Mouse (Mus musculus) liver, postnatal 0 days (tissue): ENCODE measurements around the gene Ppm1a. TPM values are rescaled to one million over a fixed set of nuclear protein-coding genes. Genes with fewer than 3 reads are reported as not detected.

ENCODE experiments used
- ATAC-seq: fragments of 200-750 bp; cut with Nextera tagmentation; 2 replicates; pipeline ENCODE4 v1.8.0; 2017; ENCODE audit warnings: mild to moderate bottlenecking, moderate library complexity
- DNase-seq: peaks from one replicate; pipeline ENCODE4 v3.0.0-alpha.2; 2016
- H3K27ac ChIP-seq: fragments of 300-500 bp; sonication (generic); 2 replicates; pipeline ENCODE4 v1.5.1; 2014; ENCODE audit warnings: antibody characterized with exemption, moderate library complexity, mild to moderate bottlenecking, low read depth
- H3K27me3 ChIP-seq: fragments of 300-500 bp; sonication (generic); 2 replicates; pipeline ENCODE4 v1.6.1; 2014; ENCODE audit warnings: low read length, control low read depth, mixed read lengths; ENCODE audit not compliant: insufficient read depth
- H3K36me3 ChIP-seq: fragments of 300-500 bp; sonication (generic); replicated peaks from 2 replicates; pipeline ENCODE4 v1.6.1; 2014; ENCODE audit warnings: mild to moderate bottlenecking, control low read depth, low read length, moderate library complexity, mixed read lengths; ENCODE audit not compliant: insufficient read depth
- H3K4me1 ChIP-seq: fragments of 300-500 bp; sonication (generic); 2 replicates; pipeline ENCODE4 v1.6.1; 2014; ENCODE audit warnings: antibody characterized with exemption, mild to moderate bottlenecking, control low read depth; ENCODE audit not compliant: insufficient read depth
- H3K4me2 ChIP-seq: fragments of 300-500 bp; sonication (generic); 2 replicates; pipeline ENCODE4 v1.6.1; 2014; ENCODE audit warnings: low read depth, mild to moderate bottlenecking, low read length, moderate library complexity, mixed read lengths
- H3K4me3 ChIP-seq: fragments of 300-500 bp; sonication (generic); 2 replicates; pipeline ENCODE4 v1.5.1; 2014; ENCODE audit warnings: low read depth, low read length
- H3K9ac ChIP-seq: fragments of 300-500 bp; sonication (generic); replicated peaks from 2 replicates; pipeline ENCODE4 v1.6.1; 2014; ENCODE audit warnings: mild to moderate bottlenecking, moderate library complexity
- H3K9me3 ChIP-seq: fragments of 300-500 bp; sonication (generic); 2 replicates; pipeline ENCODE4 v1.6.1; 2016; ENCODE audit warnings: mild to moderate bottlenecking, control low read depth, low read length, mixed read lengths
- CTCF ChIP-seq: sonication (generic); IDR thresholded peaks from 2 replicates; pipeline ENCODE4 v1.5.1; 2016; ENCODE audit warnings: antibody characterized with exemption, low read depth
- EP300 ChIP-seq: IDR thresholded peaks from 2 replicates; pipeline ENCODE4 v1.6.1; 2016; ENCODE audit warnings: antibody characterized with exemption, low read depth, mild to moderate bottlenecking
- WGBS: fragments of 180-500 bp; shearing (Covaris S2); extraction: QIAGEN DNeasy Blood & Tissue Kit; methylation state at CpG from one replicate; pipeline ENCODE4 v1.1.7; 2014; ENCODE audit not compliant: insufficient replicate concordance; 5-methylcytosine and 5-hydroxymethylcytosine counted together
- polyA plus RNA-seq: library from polyadenylated mRNA; unstranded; fragments of >200 nt; fragmentation: Nextera tagmentation; extraction: Ambion mirVana; gene quantifications from 2 replicates; pipeline ENCODE4 v1.2.1, GENCODE M21; 2015

Gene Ppm1a
- polyA plus RNA-seq, 1 experiment from 2014 or later: 36.1 TPM

- DNase-seq (no peak), ATAC-seq (no peak)
- Histone ChIP-seq H3K4me1 (peaks cover 5% of the 10 kb centered on the region; the same call in 1 of the 2 replicates), H3K4me2 (no peak overlapping the region), H3K9me3 (no peaks in the 10 kb centered on the region), H3K27me3 (no peaks in the 10 kb centered on the region), H3K36me3 (no peaks in the 10 kb centered on the region), H3K27ac (no peak overlapping the region), H3K9ac (no peak overlapping the region), H3K4me3 (no peak overlapping the region)
- 66% methylated on average over 14 of the region's 14 CpGs for WGBS
- TF ChIP-seq CTCF (no peak), EP300 (no peak)
These were observed 11.8 kb upstream of the Ppm1a start for GRCm38 (mm10) chr12:72745486-72745885.

- H3K4me3 ChIP-seq: no peak overlapping the region
- peaks cover 5% of the 10 kb centered on the region; the same call in 1 of the 2 replicates for H3K4me1 ChIP-seq
- ATAC-seq: no peak
- TF ChIP-seq CTCF: no peak
- no peak for TF ChIP-seq EP300
- no peaks in the 10 kb centered on the region for H3K27me3 ChIP-seq
- WGBS: 62% methylated on average over 4 of the region's 4 CpGs
- H3K9ac ChIP-seq: no peak overlapping the region
- DNase-seq: no peak
- no peaks in the 10 kb centered on the region for H3K36me3 ChIP-seq
- H3K27ac ChIP-seq: no peak overlapping the region
- no peak overlapping the region for H3K4me2 ChIP-seq
- H3K9me3 ChIP-seq: no peaks in the 10 kb centered on the region
These were observed 8.9 kb upstream of the Ppm1a start for GRCm38 (mm10) chr12:72748341-72748740.

GRCm38 (mm10) chr12:72748841-72749240 is 8.4 kb upstream of the Ppm1a start:
- no peak for DNase-seq
- H3K4me3 ChIP-seq: no peak overlapping the region
- no peaks in the 10 kb centered on the region for H3K27me3 ChIP-seq
- no peak overlapping the region for H3K27ac ChIP-seq
- TF ChIP-seq EP300 (no peak), CTCF (no peak)
- no peaks in the 10 kb centered on the region for H3K36me3 ChIP-seq
- no peaks in the 10 kb centered on the region for H3K9me3 ChIP-seq
- peaks cover 2% of the 10 kb centered on the region; the same call in 1 of the 2 replicates for H3K4me1 ChIP-seq
- no peak overlapping the region for H3K9ac ChIP-seq
- 71% methylated on average over 4 of the region's 4 CpGs for WGBS
- no peak for ATAC-seq
- H3K4me2 ChIP-seq: no peak overlapping the region

- no peak overlapping the region for H3K4me3 ChIP-seq
- DNase-seq: no peak
- no peak overlapping the region for H3K27ac ChIP-seq
- WGBS: 76% methylated on average over 2 of the region's 2 CpGs
- no peaks in the 10 kb centered on the region for H3K9me3 ChIP-seq
- ATAC-seq: no peak
- H3K36me3 ChIP-seq: no peaks in the 10 kb centered on the region
- H3K9ac ChIP-seq: no peak overlapping the region
- no peak overlapping the region for H3K4me2 ChIP-seq
- no peaks in the 10 kb centered on the region for H3K27me3 ChIP-seq
- TF ChIP-seq EP300: no peak
- no peak for TF ChIP-seq CTCF
- no peaks in the 10 kb centered on the region for H3K4me1 ChIP-seq
These were observed 7.8 kb upstream of the Ppm1a start for GRCm38 (mm10) chr12:72749500-72749899.

- TF ChIP-seq EP300 (no peak), CTCF (no peak)
- no peak overlapping the region for H3K4me3 ChIP-seq
- no peak for ATAC-seq
- no peaks in the 10 kb centered on the region for H3K36me3 ChIP-seq
- no peaks in the 10 kb centered on the region for H3K27me3 ChIP-seq
- H3K4me1 ChIP-seq: no peaks in the 10 kb centered on the region
- no peak for DNase-seq
- H3K9ac ChIP-seq: no peak overlapping the region
- no peak overlapping the region for H3K4me2 ChIP-seq
- 69% methylated on average over 5 of the region's 5 CpGs for WGBS
- H3K27ac ChIP-seq: no peak overlapping the region
- H3K9me3 ChIP-seq: no peaks in the 10 kb centered on the region
These were observed 7.2 kb upstream of the Ppm1a start for GRCm38 (mm10) chr12:72750016-72750415.

GRCm38 (mm10) chr12:72750606-72751005 is 6.6 kb upstream of the Ppm1a start:
- Histone ChIP-seq H3K27ac (no peak overlapping the region), H3K9me3 (no peaks in the 10 kb centered on the region), H3K36me3 (no peaks in the 10 kb centered on the region), H3K9ac (no peak overlapping the region), H3K4me2 (no peak overlapping the region), H3K4me3 (no peak overlapping the region), H3K4me1 (no peaks in the 10 kb centered on the region), H3K27me3 (no peaks in the 10 kb centered on the region)
- TF ChIP-seq EP300: no peak
- TF ChIP-seq CTCF: no peak
- ATAC-seq (no peak), DNase-seq (no peak)
- 79% methylated on average over 2 of the region's 2 CpGs for WGBS

- TF ChIP-seq CTCF (no peak), EP300 (no peak)
- 41% methylated on average over 1 of the region's 1 CpGs for WGBS
These were observed 341 bp downstream of the Ppm1a start for GRCm38 (mm10) chr12:72757596-72757995.

More at GRCm38 (mm10) chr12:72757596-72757995, 341 bp downstream of the Ppm1a start:
- Histone ChIP-seq H3K4me3 (no peak overlapping the region), H3K27me3 (no peaks in the 10 kb centered on the region), H3K36me3 (no peaks in the 10 kb centered on the region), H3K9me3 (no peaks in the 10 kb centered on the region), H3K9ac (no peak overlapping the region), H3K27ac (no peak overlapping the region), H3K4me1 (0 out of 2 replicates have a peak, but pooled peaks cover 2% of the 10 kb centered on the region), H3K4me2 (no peak overlapping the region)
- DNase-seq (no peak), ATAC-seq (no peak)
